Mouse (Mus musculus): ENCODE results near the gene Cltb. TPM values are rescaled to one million over a fixed set of nuclear protein-coding genes. Genes with fewer than 3 reads are reported as not detected.

Gene Cltb
- total and polyA plus RNA-seq, 3 experiments: 9.2 to 19.5 (median 17.9) TPM

GRCm38 (mm10) chr13:54603501-54603900, 7.6 kb downstream of the Cltb start:
- no peaks in the 10 kb centered on the region for H3K79me2 ChIP-seq (replicated peaks; ENCODE audit: control insufficient read depth, extremely low read depth, insufficient read depth, poor library complexity, severe bottlenecking)
- TF ChIP-seq POLR2AphosphoS2 (IDR thresholded peaks at IDR 0.05; ENCODE audit: low read depth, low read length): no peak
- TF ChIP-seq MAZ (IDR thresholded peaks at IDR 0.05; ENCODE audit: low read depth, low read length): no peak
- no peak for TF ChIP-seq TBP (conservative IDR thresholded peaks at IDR 0.05; ENCODE audit: low read depth, low read length)
- no peak for TF ChIP-seq UBTF (IDR thresholded peaks at IDR 0.05; ENCODE audit: low read depth, low read length)
- TF ChIP-seq TCF12 (IDR thresholded peaks at IDR 0.05; ENCODE audit: low read depth, low read length): no peak
- no peak for TF ChIP-seq NRF1 (IDR thresholded peaks at IDR 0.05; ENCODE audit: low read depth, low read length)
- no peaks in the 10 kb centered on the region for H3K4me1 ChIP-seq (ENCODE audit: control insufficient read depth in 1 of 2, insufficient read depth in 2 of 2)
- no peak for DNase-seq (ENCODE audit: extremely low read depth)
- H3K36me3 ChIP-seq (replicated peaks in 1 of 2; ENCODE audit: control insufficient read depth in 1 of 2, insufficient read depth in 1 of 2, low read length in 1 of 2): peaks cover 5 to 36% of the 10 kb centered on the region in 2 experiments
- in situ Hi-C loops (cut with MboI; ENCODE audit: low pct_ligation_motif_present, low pct_unique_long_range_greater_than_20kb, low sequenced_read_pairs): no loop called here
- no peak overlapping the region for H3K4me3 ChIP-seq (replicated peaks in 1 of 3; ENCODE audit: low read depth in 2 of 3, low read length in 2 of 3, poor library complexity in 1 of 3)
- no peak overlapping the region for H3K4me2 ChIP-seq (ENCODE audit: insufficient read depth, low read depth, poor library complexity, severe bottlenecking)
- no peaks in the 10 kb centered on the region for H3K27me3 ChIP-seq (replicated peaks)
- no peak overlapping the region for H3K27ac ChIP-seq (ENCODE audit: insufficient read depth, low read depth)
- H3K9ac ChIP-seq (ENCODE audit: insufficient read depth, low read depth): no peak overlapping the region
- dilution Hi-C loops (cut with MboI; ENCODE audit: extremely low pct_ligation_motif_present, extremely low pct_unique_long_range_greater_than_20kb, low sequenced_read_pairs): no loop called here
- no peaks in the 10 kb centered on the region for H3K9me3 ChIP-seq (replicated peaks; ENCODE audit: low read length)

- Histone ChIP-seq H3K4me2 (ENCODE audit: insufficient read depth, low read depth, poor library complexity, severe bottlenecking) (no peak overlapping the region), H3K4me3 (replicated peaks in 1 of 3; ENCODE audit: low read depth in 2 of 3, low read length in 2 of 3, poor library complexity in 1 of 3) (no peak overlapping the region), H3K9ac (ENCODE audit: insufficient read depth, low read depth) (no peak overlapping the region), H3K36me3 (replicated peaks in 1 of 2; ENCODE audit: control insufficient read depth in 1 of 2, insufficient read depth in 1 of 2, low read length in 1 of 2) (peaks cover 5 to 44% of the 10 kb centered on the region in 2 experiments), H3K27me3 (replicated peaks) (no peaks in the 10 kb centered on the region), H3K79me2 (replicated peaks; ENCODE audit: control insufficient read depth, extremely low read depth, insufficient read depth, poor library complexity, severe bottlenecking) (no peaks in the 10 kb centered on the region), H3K4me1 (ENCODE audit: control insufficient read depth in 1 of 2, insufficient read depth in 2 of 2) (no peaks in the 10 kb centered on the region), H3K27ac (ENCODE audit: insufficient read depth, low read depth) (no peak overlapping the region), H3K9me3 (replicated peaks; ENCODE audit: low read length) (no peaks in the 10 kb centered on the region)
- no peak for DNase-seq (ENCODE audit: extremely low read depth)
- no peak for TF ChIP-seq CTCF (conservative IDR thresholded peaks at IDR 0.05 in 1 of 2, IDR thresholded peaks at IDR 0.05 in 1 of 2; ENCODE audit: low read depth in 2 of 2, low read length in 2 of 2)
- TF ChIP-seq HCFC1 (IDR thresholded peaks at IDR 0.05; ENCODE audit: low read depth, low read length): no peak
- no peak for TF ChIP-seq GABPA (IDR thresholded peaks at IDR 0.05; ENCODE audit: insufficient replicate concordance, low read depth, low read length)
- TF ChIP-seq BHLHE40 (IDR thresholded peaks at IDR 0.05; ENCODE audit: low read depth, low read length): no peak
- in situ Hi-C loops (cut with MboI; ENCODE audit: low pct_ligation_motif_present, low pct_unique_long_range_greater_than_20kb, low sequenced_read_pairs): no loop called here
- dilution Hi-C loops (cut with MboI; ENCODE audit: extremely low pct_ligation_motif_present, extremely low pct_unique_long_range_greater_than_20kb, low sequenced_read_pairs): no loop called here
Observed at GRCm38 (mm10) chr13:54602639-54603111, 8.5 kb downstream of the Cltb start.

- Histone ChIP-seq H3K27ac (ENCODE audit: insufficient read depth, low read depth) (no peak overlapping the region), H3K4me1 (ENCODE audit: control insufficient read depth in 1 of 2, insufficient read depth in 2 of 2) (no peaks in the 10 kb centered on the region), H3K4me2 (ENCODE audit: insufficient read depth, low read depth, poor library complexity, severe bottlenecking) (no peak overlapping the region), H3K9ac (ENCODE audit: insufficient read depth, low read depth) (no peak overlapping the region), H3K4me3 (replicated peaks in 1 of 3; ENCODE audit: low read depth in 2 of 3, low read length in 2 of 3, poor library complexity in 1 of 3) (no peak overlapping the region), H3K36me3 (replicated peaks in 1 of 2; ENCODE audit: control insufficient read depth in 1 of 2, insufficient read depth in 1 of 2, low read length in 1 of 2) (peaks cover 11 to 70% of the 10 kb centered on the region in 2 experiments), H3K79me2 (replicated peaks; ENCODE audit: control insufficient read depth, extremely low read depth, insufficient read depth, poor library complexity, severe bottlenecking) (no peaks in the 10 kb centered on the region), H3K9me3 (replicated peaks; ENCODE audit: low read length) (no peaks in the 10 kb centered on the region), H3K27me3 (replicated peaks) (no peaks in the 10 kb centered on the region)
- dilution Hi-C loops (cut with MboI; ENCODE audit: extremely low pct_ligation_motif_present, extremely low pct_unique_long_range_greater_than_20kb, low sequenced_read_pairs): no loop called here
- in situ Hi-C loops (cut with MboI; ENCODE audit: low pct_ligation_motif_present, low pct_unique_long_range_greater_than_20kb, low sequenced_read_pairs): no loop called here
- no peak for TF ChIP-seq E2F4 (IDR thresholded peaks at IDR 0.05; ENCODE audit: insufficient replicate concordance, low read depth, low read length)
- no peak for TF ChIP-seq SIN3A (IDR thresholded peaks at IDR 0.05; ENCODE audit: low read length)
- no peak for TF ChIP-seq ZNF384 (IDR thresholded peaks at IDR 0.05; ENCODE audit: low read depth, low read length)
- TF ChIP-seq MAFK (IDR thresholded peaks at IDR 0.05; ENCODE audit: insufficient replicate concordance, low read length): no peak
- no peak for TF ChIP-seq CHD2 (IDR thresholded peaks at IDR 0.05; ENCODE audit: low read length)
- no peak for TF ChIP-seq USF1 (IDR thresholded peaks at IDR 0.05; ENCODE audit: low read depth, low read length)
- TF ChIP-seq ZC3H11A (IDR thresholded peaks at IDR 0.05; ENCODE audit: low read depth, low read length): no peak
- no peak for TF ChIP-seq ETS1 (conservative IDR thresholded peaks at IDR 0.05; ENCODE audit: low read depth, low read length)
- no peak for TF ChIP-seq PAX5 (IDR thresholded peaks at IDR 0.05; ENCODE audit: low read length)
- no peak for TF ChIP-seq MAZ (IDR thresholded peaks at IDR 0.05; ENCODE audit: low read depth, low read length)
- no peak for TF ChIP-seq ELF1 (IDR thresholded peaks at IDR 0.05; ENCODE audit: low read depth, low read length)
- TF ChIP-seq TCF12 (IDR thresholded peaks at IDR 0.05; ENCODE audit: low read depth, low read length): no peak
- no peak for TF ChIP-seq JUN (IDR thresholded peaks at IDR 0.05; ENCODE audit: insufficient read depth, low read depth, low read length)
- no peak for TF ChIP-seq IRF4 (IDR thresholded peaks at IDR 0.05; ENCODE audit: low read depth, low read length)
- no peak for DNase-seq (ENCODE audit: extremely low read depth)
Observed at GRCm38 (mm10) chr13:54598622-54599143, 12.5 kb downstream of the Cltb start.

All from CH12.LX (cell line).